Mouse (Mus musculus) liver, embryonic 14.5 days (tissue): Measurements from ENCODE around the gene Kcna6.

ENCODE experiments used
- CTCF ChIP-seq: IDR thresholded peaks from 2 replicates; pipeline ENCODE4 v1.5.1; 2016; ENCODE audit warnings: antibody characterized with exemption, low read depth, control low read depth
- EP300 ChIP-seq: IDR thresholded peaks from 2 replicates; pipeline ENCODE4 v1.6.1; 2016; ENCODE audit warnings: antibody characterized with exemption, low read depth

DNA sequence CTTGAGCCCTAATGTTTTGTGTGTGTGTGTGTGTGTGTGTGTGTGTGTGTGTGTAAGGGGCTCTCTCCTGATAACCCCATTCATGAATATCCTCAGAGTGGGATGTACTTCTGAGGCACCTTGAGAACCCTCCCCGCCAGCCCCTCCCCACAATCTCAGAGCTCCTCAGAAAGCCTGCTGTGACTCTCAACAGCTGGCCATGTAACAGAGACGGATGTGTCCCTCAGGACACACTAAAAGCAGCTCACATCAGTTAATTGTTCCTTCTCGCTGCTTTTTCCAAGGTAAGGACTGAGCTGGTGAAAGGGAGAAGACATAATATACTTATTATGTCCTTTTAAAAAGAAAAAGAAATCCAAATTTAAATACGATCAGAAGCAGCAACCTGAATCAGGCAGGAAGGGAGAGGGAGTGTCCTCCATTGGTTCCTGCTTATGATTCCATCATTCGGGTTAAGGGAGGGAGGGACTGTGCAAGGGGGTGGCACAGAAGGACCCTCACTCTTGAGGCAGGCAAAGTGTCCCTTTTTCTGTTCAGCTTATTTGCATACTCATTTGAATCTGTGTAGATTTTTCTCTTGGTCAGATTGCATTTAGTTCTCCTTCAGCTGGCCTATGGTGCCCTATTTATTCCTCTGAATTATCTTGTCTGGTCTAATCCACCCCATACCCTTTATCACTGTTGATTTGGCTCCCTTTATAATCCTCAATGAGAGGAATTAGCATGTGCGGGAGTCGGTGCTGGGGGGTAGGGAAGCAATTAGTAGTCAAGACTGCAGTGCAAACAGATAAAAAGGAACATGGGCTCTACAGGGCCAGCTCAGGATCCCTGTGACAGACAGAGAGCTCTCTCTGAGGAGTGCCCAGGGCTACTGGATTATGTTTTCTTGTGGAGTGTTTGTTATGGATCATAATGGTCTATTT lies 27.4 kb upstream of the Kcna6 start:
- TF ChIP-seq CTCF (no peak), EP300 (no peak)
